ENCODE assay signal across 24 mouse cellular contexts in the genomic region with DNA sequence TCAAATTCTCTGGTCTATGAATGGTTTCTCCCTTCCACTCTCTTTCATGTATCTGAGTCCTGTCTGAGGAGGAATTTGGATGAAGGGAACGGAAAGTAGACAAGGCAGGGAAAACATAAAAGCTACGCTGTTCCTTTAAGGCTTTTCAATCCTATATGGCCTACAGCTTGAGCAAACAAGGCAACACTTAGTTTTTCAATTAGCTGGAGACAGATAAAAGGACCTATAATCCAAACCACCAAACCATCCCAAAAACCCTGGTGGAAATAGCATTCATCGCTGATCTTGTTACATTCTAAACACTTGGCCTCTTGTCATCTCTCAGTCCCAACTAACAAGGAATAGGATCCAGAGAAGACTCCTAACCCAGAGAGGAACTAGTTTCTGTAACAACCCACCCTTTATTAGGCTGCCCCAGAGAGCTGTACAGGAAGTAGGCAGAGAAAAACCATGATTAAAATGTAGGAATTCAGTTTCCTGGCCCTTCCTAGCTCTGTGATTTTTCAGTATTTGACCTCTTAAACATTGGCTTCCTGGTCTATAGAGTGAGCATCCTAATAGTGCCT.
"Had no signal": no experiment of that assay in that cellular context is flagged by ENCODE, and none has a peak within 500 bp of the region (broad histone marks: within the 10 kb centered on the region; RNA-seq: fewer than 3 reads in every experiment).

No protein-coding gene starts in this region.

- H3K9me3 ChIP-seq: heart, embryonic 13.5 days; heart, embryonic 15.5 days; hindbrain, embryonic 13.5 days; hindbrain, embryonic 15.5 days; limb, embryonic 12.5 days had no signal

- H3K4me2 ChIP-seq: heart, embryonic 11.5 days; heart, embryonic 13.5 days; heart, embryonic 15.5 days; hindbrain, embryonic 13.5 days; hindbrain, embryonic 15.5 days; limb, embryonic 12.5 days; liver, embryonic 11.5 days had no signal

- H3K9ac ChIP-seq: heart, embryonic 13.5 days; heart, embryonic 15.5 days; hindbrain, embryonic 13.5 days; hindbrain, embryonic 15.5 days; limb, embryonic 12.5 days had no signal

- H3K4me3 ChIP-seq: heart, adult 2 months; heart, embryonic 13.5 days; heart, embryonic 15.5 days; hindbrain, embryonic 13.5 days; hindbrain, embryonic 15.5 days; limb, embryonic 12.5 days had no signal

- H3K27ac ChIP-seq: heart, adult 2 months; heart, embryonic 13.5 days; heart, embryonic 15.5 days; hindbrain, embryonic 13.5 days; hindbrain, embryonic 15.5 days; hindbrain, postnatal 0 days; limb, embryonic 12.5 days had no signal

- H3K27me3 ChIP-seq: heart, embryonic 13.5 days; heart, embryonic 15.5 days; hindbrain, embryonic 13.5 days; hindbrain, embryonic 15.5 days; limb, embryonic 12.5 days had no signal

- H3K36me3 ChIP-seq: heart, embryonic 13.5 days; heart, embryonic 15.5 days; hindbrain, embryonic 13.5 days; hindbrain, embryonic 15.5 days; limb, embryonic 12.5 days had no signal

- H3K4me1 ChIP-seq: heart, embryonic 13.5 days; hindbrain, embryonic 13.5 days; hindbrain, embryonic 15.5 days; limb, embryonic 12.5 days had no signal

- DNase-seq: gastrocnemius, postnatal 14 days; gastrocnemius, postnatal 36 days; heart, adult 11 months; heart, adult 2 months; heart, postnatal 14 days; heart, postnatal 36 days; kidney, adult 18-20 months; kidney, adult 8-10 months; kidney, postnatal 10 days; kidney, postnatal 25 days; kidney, postnatal 4 days; layer of hippocampus, adult 9-11 months; layer of hippocampus, postnatal 36 days; left cerebral cortex, postnatal 4 days; liver had no signal

- ATAC-seq: hindbrain, postnatal 0 days; intestine, postnatal 0 days had no signal
